Comparison of ENCODE assay signal across 8 mouse cellular contexts in genomic region chr2:127507077-127507774, GRCm38 (mm10). TPM values are rescaled to one million over a fixed set of nuclear protein-coding genes. Genes with fewer than 3 reads are reported as not detected.
A peak's percentile ranks its signal among the peaks of the same experiment; 100 is the strongest.
DNase-seq lines count a peak whose midpoint lies in the region; ATAC-seq lines count a peak whose summit lies in the region.

No protein-coding gene starts in this region.

- H3K4me1 ChIP-seq in embryonic facial prominence, embryonic 10.5 days = peaks cover 35% of the 10 kb centered on the region
- H3K4me1 ChIP-seq in liver, embryonic 12.5 days = no peaks in the 10 kb centered on the region
- H3K4me1 ChIP-seq in stomach, embryonic 14.5 days (ENCODE audit: control insufficient read depth, insufficient read depth, low read length) = no peaks in the 10 kb centered on the region

- 31% methylated on average over 7 of the region's 7 CpGs for WGBS in embryonic facial prominence, embryonic 10.5 days
- WGBS in liver, embryonic 12.5 days (ENCODE audit: insufficient replicate concordance) = 27% methylated on average over 7 of the region's 7 CpGs
- 26% methylated on average over 7 of the region's 7 CpGs for WGBS in stomach, embryonic 14.5 days

- no peaks in the 10 kb centered on the region for H3K36me3 ChIP-seq in embryonic facial prominence, embryonic 10.5 days (replicated peaks)
- no peaks in the 10 kb centered on the region for H3K36me3 ChIP-seq in liver, embryonic 12.5 days
- H3K36me3 ChIP-seq in stomach, embryonic 14.5 days (ENCODE audit: control insufficient read depth, insufficient read depth, low read length) = no peaks in the 10 kb centered on the region

- peaks cover 18% of the 10 kb centered on the region; the same call in 1 of the 2 replicates for H3K27me3 ChIP-seq in embryonic facial prominence, embryonic 10.5 days (replicated peaks; ENCODE audit: low read depth, poor library complexity, severe bottlenecking)
- peaks cover 32% of the 10 kb centered on the region for H3K27me3 ChIP-seq in liver, embryonic 12.5 days (replicated peaks)
- H3K27me3 ChIP-seq in stomach, embryonic 14.5 days (ENCODE audit: control insufficient read depth, insufficient read depth, low read length) = no peaks in the 10 kb centered on the region

- DNase-seq in 416B (ENCODE audit: low read depth) = peak; percentile 82
- peak; percentile 87 for DNase-seq in adrenal gland, postnatal 14 days
- peak; percentile 83 for DNase-seq in embryonic facial prominence, embryonic 10.5 days (ENCODE audit: low spot score)
- peak; percentile 28 to 51 for DNase-seq in heart, adult 9 months (ENCODE audit: low spot score in 2 of 2)
- DNase-seq in kidney, postnatal 10 days = peak; percentile 92
- DNase-seq in neural tube, embryonic 10.5 days (ENCODE audit: extremely low spot score, low spot score) = peak; percentile 88

- no peak overlapping the region for H3K9ac ChIP-seq in liver, embryonic 12.5 days
- no peak overlapping the region for H3K9ac ChIP-seq in stomach, embryonic 14.5 days (replicated peaks; ENCODE audit: low read depth, low read length)

- no peak overlapping the region for H3K27ac ChIP-seq in embryonic facial prominence, embryonic 10.5 days (replicated peaks)
- no peak overlapping the region for H3K27ac ChIP-seq in liver, embryonic 12.5 days
- peak overlapping the region; percentile 59; the same call in 1 of the 2 replicates for H3K27ac ChIP-seq in stomach, embryonic 14.5 days (ENCODE audit: low read length)

- ATAC-seq in liver, embryonic 12.5 days = peak; percentile 44
- peak; percentile 50; the same call in 1 of the 2 replicates for ATAC-seq in stomach, embryonic 14.5 days (ENCODE audit: insufficient number of reproducible peaks, insufficient read depth, low FRiP score, low read depth)

- H3K4me3 ChIP-seq in embryonic facial prominence, embryonic 10.5 days = no peak overlapping the region
- no peak overlapping the region for H3K4me3 ChIP-seq in liver, embryonic 12.5 days
- no peak overlapping the region for H3K4me3 ChIP-seq in stomach, embryonic 14.5 days (ENCODE audit: low read depth, low read length)

- no peaks in the 10 kb centered on the region for H3K9me3 ChIP-seq in embryonic facial prominence, embryonic 10.5 days
- no peaks in the 10 kb centered on the region for H3K9me3 ChIP-seq in liver, embryonic 12.5 days (replicated peaks)
- H3K9me3 ChIP-seq in stomach, embryonic 14.5 days (ENCODE audit: control insufficient read depth, low read depth, low read length) = no peaks in the 10 kb centered on the region

- no peak overlapping the region for H3K4me2 ChIP-seq in liver, embryonic 12.5 days
- no peak overlapping the region for H3K4me2 ChIP-seq in stomach, embryonic 14.5 days (replicated peaks; ENCODE audit: low read depth, low read length)

RNA-seq across cellular contexts. Expression of gene Kcnip3, which starts 14.7 kb away (rescaled TPM):
- total RNA-seq in adrenal gland, postnatal 14 days (2021) = 5.1 and 5.3 TPM in 2 replicates
- 1.8 TPM in 2 replicates for polyA plus RNA-seq in embryonic facial prominence, embryonic 10.5 days (2016; fragmentation: Nextera tagmentation; extraction: Ambion mirVana)
- 0.70 and 0.72 TPM in 2 replicates for polyA plus RNA-seq in liver, embryonic 12.5 days (2016; fragmentation: Nextera tagmentation; extraction: Ambion mirVana)
- 6.3 and 6.9 TPM in 2 replicates for polyA plus RNA-seq in stomach, embryonic 14.5 days (2014; fragmentation: Nextera tagmentation; extraction: Ambion mirVana)

RNA-seq across cellular contexts. Expression of gene Prom2, which starts 34.0 kb away (rescaled TPM):
- total RNA-seq in adrenal gland, postnatal 14 days (2021) = 0.19 and 0.26 TPM in 2 replicates
- polyA plus RNA-seq in embryonic facial prominence, embryonic 10.5 days (2016; fragmentation: Nextera tagmentation; extraction: Ambion mirVana) = 3.0 and 3.3 TPM in 2 replicates
- polyA plus RNA-seq in liver, embryonic 12.5 days (2016; fragmentation: Nextera tagmentation; extraction: Ambion mirVana) = not detected in 2 replicates
- polyA plus RNA-seq in stomach, embryonic 14.5 days (2014; fragmentation: Nextera tagmentation; extraction: Ambion mirVana) = 12.1 and 14.1 TPM in 2 replicates

Comparison
In these comparisons a context has a peak if more than half of its experiments do, and no peak if none do; other contexts are left out.
1. DNase-seq: peak in every context shown above with its lines; median percentile 92 in kidney, postnatal 10 days; 88 in neural tube, embryonic 10.5 days; 87 in adrenal gland, postnatal 14 days; 83 in embryonic facial prominence, embryonic 10.5 days; 82 in 416B; 40 in heart, adult 9 months.